Mouse (Mus musculus): ENCODE data around the gene Fam24b.

DNA sequence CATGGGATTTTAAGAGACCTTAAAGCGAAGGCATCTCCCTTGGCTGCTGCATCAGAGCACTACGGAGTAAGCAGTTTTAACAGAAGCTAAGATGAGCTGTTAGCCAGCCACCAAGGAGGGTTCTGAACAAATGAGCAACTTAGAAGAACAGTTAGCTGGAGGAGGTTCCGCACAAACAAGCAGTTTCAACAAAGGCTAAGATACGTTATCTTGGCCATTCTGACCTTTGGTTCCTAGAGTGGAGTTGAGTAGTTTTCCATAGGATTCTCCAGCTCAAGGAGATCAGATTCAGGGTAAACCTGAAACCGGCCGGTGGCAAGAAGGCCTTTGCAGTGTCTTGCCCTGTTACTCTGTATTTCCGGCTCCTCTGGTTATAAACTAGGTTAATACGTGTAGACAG is 34.8 kb upstream of the Fam24b start:
- no peak for TF ChIP-seq CTCF (conservative IDR thresholded peaks at IDR 0.05 in 1 of 2, IDR thresholded peaks at IDR 0.05 in 1 of 2; ENCODE audit: low read depth in 2 of 2, low read length in 2 of 2)
- TF ChIP-seq EP300 (IDR thresholded peaks at IDR 0.05; ENCODE audit: low read length) = no peak
- no peak for TF ChIP-seq NRF1 (IDR thresholded peaks at IDR 0.05; ENCODE audit: low read depth, low read length)
- TF ChIP-seq RAD21 (IDR thresholded peaks at IDR 0.05; ENCODE audit: low read depth, low read length) = no peak
- TF ChIP-seq MAX (IDR thresholded peaks at IDR 0.05; ENCODE audit: low read length) = no peak
- no peak for TF ChIP-seq ZC3H11A (IDR thresholded peaks at IDR 0.05; ENCODE audit: low read depth, low read length)
- TF ChIP-seq ZNF384 (IDR thresholded peaks at IDR 0.05; ENCODE audit: low read depth, low read length) = no peak
- no peak for TF ChIP-seq USF1 (IDR thresholded peaks at IDR 0.05; ENCODE audit: low read depth, low read length)
- TF ChIP-seq E2F4 (IDR thresholded peaks at IDR 0.05; ENCODE audit: insufficient replicate concordance, low read depth, low read length) = no peak
- no peak for TF ChIP-seq UBTF (IDR thresholded peaks at IDR 0.05; ENCODE audit: low read depth, low read length)
- TF ChIP-seq ELF1 (IDR thresholded peaks at IDR 0.05; ENCODE audit: low read depth, low read length) = no peak
- TF ChIP-seq ZMIZ1 (IDR thresholded peaks at IDR 0.05; ENCODE audit: low read depth, low read length) = no peak
- no peak for TF ChIP-seq BHLHE40 (IDR thresholded peaks at IDR 0.05; ENCODE audit: low read depth, low read length)
- no peak for TF ChIP-seq POLR2A (IDR thresholded peaks at IDR 0.05; ENCODE audit: low read depth, low read length)
